Mouse (Mus musculus) limb, embryonic 11.5 days (tissue): ENCODE measurements around the gene Slc25a22. TPM values are rescaled to one million over a fixed set of nuclear protein-coding genes. Genes with fewer than 3 reads are reported as not detected.

Experiments used
- ATAC-seq: fragments of 200-750 bp; cut with Nextera tagmentation; 2 replicates; pipeline ENCODE4 v1.8.0; 2017; ENCODE audit warnings: low read depth; ENCODE audit not compliant: insufficient number of reproducible peaks, low FRiP score, low TSS enrichment
- DNase-seq: peaks from one replicate; pipeline ENCODE4 v3.0.0-alpha.2; 2015; ENCODE audit warnings: low spot score
- H3K27ac ChIP-seq: fragments of 300-500 bp; sonication (generic); replicated peaks from 2 replicates; pipeline ENCODE4 v1.5.1; 2014; ENCODE audit warnings: low read depth, mild to moderate bottlenecking, low read length
- H3K27me3 ChIP-seq: fragments of 300-500 bp; sonication (generic); 2 replicates; pipeline ENCODE4 v1.6.1; 2014; ENCODE audit warnings: mild to moderate bottlenecking, low read length, mixed read lengths; ENCODE audit not compliant: control insufficient read depth, insufficient read depth
- H3K36me3 ChIP-seq: fragments of 300-500 bp; sonication (generic); 2 replicates; pipeline ENCODE4 v1.6.1; 2014; ENCODE audit warnings: mild to moderate bottlenecking, low read length, moderate library complexity, mixed read lengths; ENCODE audit not compliant: control insufficient read depth, insufficient read depth
- H3K4me1 ChIP-seq: fragments of 300-500 bp; sonication (generic); 2 replicates; pipeline ENCODE4 v1.6.1; 2014; ENCODE audit warnings: low read length, mixed read lengths; ENCODE audit not compliant: control insufficient read depth, insufficient read depth
- H3K4me2 ChIP-seq: fragments of 300-500 bp; sonication (generic); 2 replicates; pipeline ENCODE4 v1.6.1; 2014; ENCODE audit warnings: low read depth, mild to moderate bottlenecking, moderate library complexity; ENCODE audit not compliant: severe bottlenecking
- H3K4me3 ChIP-seq: fragments of 300-500 bp; sonication (generic); 2 replicates; pipeline ENCODE4 v1.5.1; 2014; ENCODE audit warnings: low read depth, low read length
- H3K9ac ChIP-seq: fragments of 300-500 bp; sonication (generic); 2 replicates; pipeline ENCODE4 v1.6.1; 2014; ENCODE audit warnings: mild to moderate bottlenecking, low read length
- H3K9me3 ChIP-seq: fragments of 300-500 bp; sonication (generic); 2 replicates; pipeline ENCODE4 v1.6.1; 2016; ENCODE audit warnings: low read length; ENCODE audit not compliant: control insufficient read depth
- WGBS: fragments of 180-500 bp; shearing (Covaris S2); extraction: QIAGEN DNeasy Blood & Tissue Kit; methylation state at CpG from one replicate; pipeline ENCODE4 v1.1.7; 2014; 5-methylcytosine and 5-hydroxymethylcytosine counted together
- polyA plus RNA-seq: library from polyadenylated mRNA; unstranded; fragments of >200 nt; fragmentation: Nextera tagmentation; extraction: Ambion mirVana; gene quantifications from 2 replicates; pipeline ENCODE4 v1.2.1, GENCODE M21; 2014

Slc25a22 gene
- polyA plus RNA-seq, 1 experiment from 2014 or later, result 34.8 TPM

- Histone ChIP-seq H3K4me2 (no peak overlapping the region), H3K4me1 (peaks cover 29% of the 10 kb centered on the region), H3K9me3 (no peaks in the 10 kb centered on the region), H3K4me3 (no peak overlapping the region), H3K9ac (no peak overlapping the region), H3K36me3 (peaks cover 20% of the 10 kb centered on the region), H3K27me3 (no peaks in the 10 kb centered on the region), H3K27ac (no peak overlapping the region)
- ATAC-seq (no peak), DNase-seq (no peak)
- 96% methylated on average over 10 of the region's 10 CpGs for WGBS
Measured at GRCm38 (mm10) chr7:141439140-141439679, 1.5 kb upstream of the Slc25a22 start.

GRCm38 (mm10) chr7:141438201-141438968 lies 693 bp upstream of the Slc25a22 start:
- H3K9me3 ChIP-seq, result no peaks in the 10 kb centered on the region
- H3K27me3 ChIP-seq, result no peaks in the 10 kb centered on the region
- no peak overlapping the region for H3K4me3 ChIP-seq
- no peak for DNase-seq
- H3K27ac ChIP-seq, result no peak overlapping the region
- H3K4me1 ChIP-seq, result peaks cover 28% of the 10 kb centered on the region
- ATAC-seq, result no peak
- no peak overlapping the region for H3K9ac ChIP-seq
- 94% methylated on average over 12 of the region's 12 CpGs for WGBS
- H3K36me3 ChIP-seq, result peaks cover 20% of the 10 kb centered on the region
- H3K4me2 ChIP-seq, result no peak overlapping the region

- Histone ChIP-seq H3K27me3 (no peaks in the 10 kb centered on the region), H3K4me3 (peak overlapping the region; percentile 43), H3K9ac (no peak overlapping the region), H3K27ac (no peak overlapping the region), H3K36me3 (peaks cover 16% of the 10 kb centered on the region), H3K4me1 (peaks cover 11% of the 10 kb centered on the region), H3K4me2 (peak overlapping the region; percentile 88), H3K9me3 (no peaks in the 10 kb centered on the region)
- DNase-seq, result no peak
- ATAC-seq, result no peak
- 71% methylated on average over 2 of the region's 2 CpGs for whole genome bisulfite sequencing
Measured at GRCm38 (mm10) chr7:141436523-141436892, 1.2 kb downstream of the Slc25a22 start.

- no peak for ATAC-seq
- H3K36me3 ChIP-seq, result peaks cover 16% of the 10 kb centered on the region
- DNase-seq, result no peak
- H3K4me2 ChIP-seq, result no peak overlapping the region; the same call in 1 of the 2 replicates
- 0 out of 2 replicates have a peak overlapping the region, but pooled peaks have one; percentile 43 for H3K4me3 ChIP-seq
- peaks cover 10% of the 10 kb centered on the region for H3K4me1 ChIP-seq
- no peak overlapping the region for H3K9ac ChIP-seq
- WGBS, result 77% methylated on average over 9 of the region's 9 CpGs
- H3K9me3 ChIP-seq, result no peaks in the 10 kb centered on the region
- H3K27me3 ChIP-seq, result no peaks in the 10 kb centered on the region
- no peak overlapping the region for H3K27ac ChIP-seq
Measured at GRCm38 (mm10) chr7:141435856-141436522, 1.7 kb downstream of the Slc25a22 start.

- H3K36me3 ChIP-seq, result peaks cover 13% of the 10 kb centered on the region
- no peaks in the 10 kb centered on the region for H3K9me3 ChIP-seq
- peak; percentile 49 for DNase-seq
- no peak overlapping the region for H3K27ac ChIP-seq
- peak overlapping the region; percentile 39 for H3K4me3 ChIP-seq
- H3K4me2 ChIP-seq, result peak overlapping the region; percentile 71
- peaks cover 10% of the 10 kb centered on the region for H3K4me1 ChIP-seq
- ATAC-seq, result no peak
- 0 out of 2 replicates have a peak overlapping the region, but pooled peaks have one; percentile 8 for H3K9ac ChIP-seq
- 4% methylated on average over 16 of the region's 17 CpGs for WGBS
- no peaks in the 10 kb centered on the region for H3K27me3 ChIP-seq
Measured at GRCm38 (mm10) chr7:141435129-141435855, 2.4 kb downstream of the Slc25a22 start.

GRCm38 (mm10) chr7:141434464-141434863 lies 3.2 kb downstream of the Slc25a22 start:
- no peak for ATAC-seq
- H3K27ac ChIP-seq, result no peak overlapping the region

GRCm38 (mm10) chr7:141433517-141434400 lies 3.9 kb downstream of the Slc25a22 start:
- no peak for ATAC-seq

More at GRCm38 (mm10) chr7:141434464-141434863, 3.2 kb downstream of the Slc25a22 start:
- peak overlapping the region; percentile 39 for H3K4me3 ChIP-seq
- peaks cover 7% of the 10 kb centered on the region for H3K36me3 ChIP-seq
- peak; percentile 67 for DNase-seq
- H3K4me1 ChIP-seq, result peaks cover 10% of the 10 kb centered on the region
- H3K9me3 ChIP-seq, result no peaks in the 10 kb centered on the region
- H3K4me2 ChIP-seq, result peak overlapping the region; percentile 71
- WGBS, result 15% methylated on average over 8 of the region's 8 CpGs
- no peaks in the 10 kb centered on the region for H3K27me3 ChIP-seq
- H3K9ac ChIP-seq, result peak overlapping the region; percentile 44

More at GRCm38 (mm10) chr7:141433517-141434400, 3.9 kb downstream of the Slc25a22 start:
- no peaks in the 10 kb centered on the region for H3K27me3 ChIP-seq
- peak overlapping the region; percentile 44 for H3K9ac ChIP-seq
- peak overlapping the region; percentile 71 for H3K4me2 ChIP-seq
- no peak overlapping the region for H3K27ac ChIP-seq
- peaks cover 4% of the 10 kb centered on the region for H3K36me3 ChIP-seq
- no peaks in the 10 kb centered on the region for H3K9me3 ChIP-seq
- H3K4me3 ChIP-seq, result peak overlapping the region; percentile 39
- DNase-seq, result no peak
- H3K4me1 ChIP-seq, result peaks cover 14% of the 10 kb centered on the region
- 77% methylated on average over 15 of the region's 15 CpGs for WGBS
